Mouse (Mus musculus): Measurements from ENCODE around the gene AC134908.4.

Gene AC134908.4

DNA sequence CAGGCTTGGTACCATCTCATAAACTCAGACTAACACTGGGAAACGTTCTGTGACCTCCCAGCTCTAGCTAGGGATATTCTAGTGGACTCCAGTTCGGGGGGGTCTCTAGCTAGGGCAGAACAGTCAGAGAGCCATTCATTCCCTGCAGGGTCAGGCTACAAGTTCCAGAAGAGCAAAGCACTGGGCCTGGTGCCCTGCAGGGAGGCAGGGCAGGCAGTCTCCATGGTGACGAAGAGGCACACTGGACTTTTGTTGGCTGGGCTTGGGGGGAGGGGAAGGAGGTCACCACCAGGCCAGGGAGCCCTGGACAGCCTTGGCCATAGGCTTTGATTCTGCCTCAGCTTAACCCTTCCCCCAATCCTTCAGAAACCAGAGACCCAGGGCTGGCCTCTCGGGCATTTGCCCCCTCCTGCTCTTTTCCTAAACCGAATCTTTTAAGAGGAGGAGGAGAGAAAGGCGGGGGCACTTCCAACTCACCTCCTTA lies at the start of gene AC134908.4:
AC134908.4 (minus strand) TSS at position 51 of the 484 bp plus-strand sequence.
- DNase-seq (ENCODE audit: low read depth, low spot score): no peak

DNA sequence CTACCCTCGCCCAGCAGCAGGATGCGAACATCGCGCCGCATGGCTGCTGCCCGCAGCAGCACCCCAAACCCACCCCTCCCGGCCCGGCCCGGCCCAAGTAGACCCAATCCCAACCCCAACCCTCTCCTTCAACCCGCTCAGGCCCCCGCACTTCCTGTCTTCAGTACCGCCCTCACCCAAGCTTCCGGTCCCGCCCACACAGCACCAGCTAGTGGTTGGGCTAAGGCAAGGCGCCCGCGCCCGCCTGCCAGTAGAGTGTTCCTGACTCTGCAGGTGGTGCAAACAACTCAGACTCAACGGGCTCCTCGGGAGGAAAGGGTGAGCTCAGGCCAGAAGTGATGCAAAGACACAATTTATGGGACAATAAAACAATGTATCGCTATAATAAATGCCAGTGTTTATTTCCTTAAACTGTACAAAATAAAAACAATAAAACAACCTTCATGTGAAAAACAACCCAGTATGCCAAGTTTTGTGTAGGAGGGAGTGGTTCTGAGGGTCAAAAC lies 49.0 kb upstream of the AC134908.4 start, which contains the start of gene Rhot2:
Rhot2 (minus strand) TSS at position 456 of the 506 bp plus-strand sequence.
- DNase-seq (ENCODE audit: low read depth, low spot score): peak; percentile 75

DNA sequence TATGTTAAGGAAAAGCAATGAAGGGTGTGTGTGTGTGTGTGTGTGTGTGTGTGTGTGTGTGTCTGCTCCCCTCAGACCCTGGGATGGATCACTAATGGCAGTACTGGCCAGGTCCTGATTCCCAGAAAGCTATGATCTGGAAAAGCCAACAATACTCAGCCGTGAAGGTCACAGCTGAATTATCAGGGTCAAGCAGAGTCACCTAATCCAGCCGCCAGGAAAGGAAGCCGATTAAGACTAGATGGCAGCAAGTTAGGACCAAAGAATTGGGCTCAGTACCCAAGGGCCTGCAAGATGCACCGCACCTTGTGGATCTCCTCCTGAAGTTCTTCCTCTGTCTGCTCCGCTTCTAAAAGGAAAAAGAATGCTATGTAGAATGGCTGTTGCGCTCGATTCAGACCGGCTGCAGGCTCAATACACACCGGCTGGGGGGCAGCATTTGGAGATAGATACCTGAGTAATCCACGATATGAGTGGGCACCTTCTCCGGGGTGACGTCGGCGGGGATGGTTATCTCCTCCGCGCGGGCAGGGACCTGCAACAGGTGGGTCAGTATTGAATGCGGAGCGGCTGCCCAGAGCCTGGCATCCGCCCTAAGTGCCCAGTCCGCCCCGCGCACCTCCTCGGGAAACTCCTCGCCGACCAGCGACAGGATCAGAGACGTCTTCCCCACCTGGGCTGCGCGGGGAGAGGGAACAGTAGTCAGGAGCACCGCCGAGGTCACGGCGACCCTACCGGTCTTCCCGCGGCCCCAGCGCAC lies 48.4 kb upstream of the AC134908.4 start:
- no peak for DNase-seq (ENCODE audit: low read depth, low spot score)

DNA sequence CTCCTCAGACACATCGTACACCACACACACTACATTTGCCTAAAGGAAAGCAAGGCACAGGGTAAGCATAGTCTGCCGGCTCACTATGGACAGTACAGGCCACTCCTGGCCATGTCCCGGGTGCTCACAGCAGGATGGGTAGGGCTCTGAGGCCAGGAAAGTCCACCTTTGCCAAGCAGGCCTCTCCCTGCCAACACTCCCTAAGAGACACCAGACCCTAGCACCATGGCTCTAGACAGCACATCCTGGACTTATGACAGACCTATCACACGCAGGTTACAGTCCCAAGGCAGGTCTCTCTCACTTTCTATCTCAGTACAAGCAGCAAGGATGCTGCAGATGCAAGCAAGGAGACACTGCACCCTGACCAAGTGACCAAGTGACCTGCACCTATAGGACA lies 47.7 kb upstream of the AC134908.4 start:
- no peak for DNase-seq (ENCODE audit: low read depth, low spot score)

DNA sequence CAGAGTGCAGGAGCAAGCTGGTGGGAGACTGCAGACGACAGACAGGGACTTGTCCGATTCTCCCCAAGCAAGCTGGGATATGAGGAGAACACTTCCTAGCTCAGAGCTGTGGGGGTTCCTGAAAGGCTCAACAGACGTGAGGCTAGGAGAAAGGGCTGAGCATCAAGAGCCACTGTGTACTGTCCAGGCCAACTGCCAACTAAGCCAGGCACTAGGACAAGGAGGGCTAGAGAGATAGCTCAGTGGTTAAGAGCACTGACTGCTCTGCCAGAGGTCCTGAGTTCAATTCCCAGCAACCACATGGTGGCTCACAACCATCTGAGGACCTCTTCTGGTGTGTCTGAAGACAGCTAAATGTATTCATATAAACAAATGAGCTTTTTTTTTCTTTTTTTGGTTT lies 47.0 kb upstream of the AC134908.4 start:
- no peak for DNase-seq (ENCODE audit: low read depth, low spot score)

DNA sequence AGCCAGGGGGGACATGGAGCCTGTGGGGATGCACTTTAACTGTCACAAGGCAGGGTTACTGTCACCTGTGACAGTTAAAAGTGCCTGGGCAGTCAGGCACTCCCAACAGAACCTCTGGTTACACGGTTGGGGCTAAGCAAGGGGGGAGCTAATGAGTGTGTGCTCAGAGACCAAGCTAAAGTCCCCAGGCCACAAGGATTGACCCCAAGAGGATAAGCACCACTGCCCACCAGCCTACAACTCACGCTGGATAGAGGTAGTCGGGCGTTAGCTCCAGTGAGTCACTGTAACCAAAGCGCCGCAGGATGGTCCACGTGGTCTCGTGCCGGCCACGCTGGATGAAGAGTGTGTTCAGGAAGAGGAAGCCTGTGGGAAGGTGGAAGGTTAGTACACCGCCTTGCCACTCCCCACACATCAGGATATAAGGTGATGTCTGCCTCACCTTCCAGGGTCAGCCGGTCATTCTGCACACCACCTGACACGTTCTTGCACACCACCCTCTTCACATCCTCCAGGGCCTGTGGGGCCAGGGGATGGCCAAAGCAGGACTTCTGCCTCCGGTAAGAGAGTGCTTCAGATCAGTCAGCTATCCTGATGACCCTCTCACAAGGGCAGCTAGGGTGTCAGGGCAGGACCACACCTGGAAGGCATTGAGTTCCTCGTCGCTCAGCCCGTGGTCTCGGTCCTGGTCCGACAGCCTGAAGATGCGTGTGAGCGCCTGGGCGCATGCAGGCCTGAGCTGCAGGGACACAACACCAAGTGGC lies 45.8 kb upstream of the AC134908.4 start, which contains the start of gene Gm20683:
Gm20683 (minus strand) TSS at position 647 of the 764 bp plus-strand sequence.
- DNase-seq (ENCODE audit: low read depth, low spot score): no peak

DNA sequence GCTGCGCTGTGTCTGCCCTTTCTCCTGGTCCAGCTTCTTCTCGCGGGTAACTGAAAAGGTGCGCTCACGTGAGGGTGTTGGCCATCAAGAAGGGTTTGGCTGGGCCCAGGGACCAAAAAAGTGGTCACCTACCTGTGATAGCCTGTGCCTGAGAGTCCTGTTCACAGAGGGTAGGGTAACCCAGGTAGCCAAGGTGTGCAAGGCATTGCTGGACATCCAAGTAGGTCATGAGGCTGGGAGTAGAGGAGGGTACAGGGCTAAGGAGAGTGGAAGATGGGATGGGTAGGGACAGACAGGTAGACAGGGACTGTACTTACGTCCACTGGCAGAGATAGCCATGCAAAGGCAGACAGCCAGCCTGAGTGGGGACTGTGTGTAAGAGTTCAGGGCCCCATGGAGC lies 45.1 kb upstream of the AC134908.4 start:
- DNase-seq (ENCODE audit: low read depth, low spot score): no peak

DNA sequence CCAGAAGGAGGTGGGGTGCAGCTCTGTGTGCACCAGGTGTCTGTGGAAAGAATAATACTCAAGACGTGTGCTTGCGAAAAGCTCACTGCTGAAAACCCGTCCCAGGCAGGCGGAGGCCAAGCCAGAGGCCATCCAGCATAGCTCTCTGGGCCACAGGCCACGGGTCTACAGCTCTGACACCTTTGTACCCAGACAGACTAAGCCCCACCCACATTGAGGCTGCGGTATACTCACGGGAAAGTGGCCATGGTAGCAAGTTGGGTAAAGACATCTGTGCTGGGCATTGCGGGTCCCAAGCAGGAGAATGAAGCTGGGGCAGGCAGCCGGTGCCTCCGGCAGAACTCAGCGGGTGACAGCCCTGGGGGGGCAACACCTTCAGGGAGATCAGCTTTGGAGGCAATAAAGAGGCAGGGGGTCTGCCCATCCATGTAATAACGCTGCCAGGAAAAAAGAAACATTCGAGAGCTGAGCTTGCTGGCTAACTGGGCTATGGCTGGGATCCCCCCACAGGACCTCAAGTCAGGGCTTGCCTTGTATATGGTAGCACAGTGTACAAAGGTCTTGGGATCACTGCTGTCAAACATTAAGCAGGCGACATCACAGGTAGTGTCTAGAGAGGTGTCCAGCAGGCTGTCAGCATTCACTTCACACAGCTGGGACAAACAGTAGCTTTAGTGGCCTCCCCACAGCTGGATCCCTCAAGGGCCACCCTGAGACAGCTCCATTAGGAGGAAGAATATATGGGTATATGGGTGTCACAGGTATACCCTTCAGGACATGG lies 44.2 kb upstream of the AC134908.4 start:
- DNase-seq (ENCODE audit: low read depth, low spot score): no peak

DNA sequence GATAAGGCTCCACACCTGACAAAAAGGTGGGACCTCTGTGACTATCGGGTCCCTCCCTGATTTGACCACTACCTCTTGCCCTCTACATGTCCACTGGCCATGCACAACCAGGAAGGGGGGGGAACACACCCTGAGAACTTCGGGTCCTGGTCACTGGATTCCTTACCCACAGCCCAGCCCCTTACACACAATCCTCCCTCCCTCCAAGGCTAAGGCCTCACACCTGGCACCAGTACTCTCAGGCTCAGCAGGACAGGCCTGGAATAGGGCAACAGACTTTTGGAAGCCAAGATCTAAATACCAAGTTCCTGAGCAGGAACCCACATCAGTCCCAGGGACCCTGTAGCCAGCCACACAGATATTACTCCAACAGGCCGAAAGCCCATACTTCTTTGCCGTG lies 43.4 kb upstream of the AC134908.4 start:
- no peak for DNase-seq (ENCODE audit: low read depth, low spot score)

DNA sequence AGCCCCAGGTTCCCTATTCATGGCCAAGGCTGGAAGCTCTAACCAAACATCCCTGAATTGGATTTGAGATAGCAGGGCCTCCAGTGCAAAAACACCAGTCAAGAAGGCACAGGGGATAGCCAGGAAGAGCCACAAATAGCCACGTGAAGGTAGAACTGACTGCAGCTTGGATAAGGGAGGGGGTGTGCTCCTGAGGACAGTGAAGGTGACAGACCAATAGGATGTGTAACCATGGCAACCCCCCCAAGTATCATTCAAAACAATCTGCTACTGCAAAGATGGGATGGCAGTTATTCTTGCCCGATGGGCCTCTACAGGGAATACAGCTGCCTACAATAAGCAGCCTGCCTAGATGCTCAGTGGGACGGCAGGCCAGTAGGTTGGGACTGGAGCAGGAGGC lies 42.1 kb upstream of the AC134908.4 start:
- DNase-seq (ENCODE audit: low read depth, low spot score): no peak

DNA sequence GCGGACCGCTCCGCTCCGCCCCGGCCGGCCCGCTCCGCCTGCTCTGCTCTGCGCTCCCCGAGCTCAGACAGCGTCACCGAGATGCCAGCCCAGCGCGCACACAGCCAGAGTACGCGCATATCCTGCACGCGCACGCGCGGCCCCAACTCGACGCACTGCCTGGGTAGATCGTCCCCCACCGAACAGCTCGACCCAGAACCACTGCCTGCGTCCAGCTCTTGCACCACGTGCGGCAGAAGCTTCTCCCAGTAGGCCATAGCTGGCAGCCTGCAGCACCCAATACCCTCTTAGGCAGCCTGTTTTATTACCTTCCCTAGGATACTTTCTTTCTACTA lies 41.6 kb upstream of the AC134908.4 start, which contains the start of gene Rhbdl1:
Rhbdl1 (minus strand) TSS at position 220 of the 335 bp plus-strand sequence.
- DNase-seq (ENCODE audit: low read depth, low spot score): no peak

DNA sequence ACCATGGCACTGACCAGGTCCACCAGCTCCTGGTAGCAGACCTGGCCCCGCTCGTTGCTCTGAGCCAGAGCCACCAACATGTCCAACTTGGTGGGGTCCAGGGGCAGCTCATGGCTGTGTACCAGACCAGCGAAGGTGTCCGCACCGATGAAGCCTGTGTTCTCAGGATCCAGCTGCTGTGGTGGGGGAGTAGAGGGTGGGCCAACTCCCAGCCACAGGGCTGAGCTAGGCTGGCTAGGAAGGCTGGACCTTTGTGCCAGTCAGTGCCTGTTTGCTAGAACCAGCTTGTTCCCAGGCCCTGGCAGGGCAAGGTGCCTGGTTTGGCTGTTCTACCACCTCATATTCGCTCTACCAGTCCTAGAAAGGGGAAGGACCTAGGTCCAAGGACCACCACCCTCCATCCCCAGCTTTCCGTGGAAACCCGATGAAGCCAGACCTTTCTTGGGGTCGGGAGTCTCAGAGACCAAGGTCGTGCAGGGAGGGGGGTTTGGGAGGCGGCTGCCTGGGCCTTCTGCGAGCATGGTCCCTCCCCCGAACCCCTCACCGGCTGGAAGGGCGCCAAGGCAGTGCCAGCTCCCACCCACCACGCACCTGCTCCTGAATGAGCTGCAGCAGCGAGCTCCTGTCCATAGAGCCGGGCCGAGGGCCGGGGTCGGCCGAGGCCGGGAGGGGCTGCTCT lies 41.1 kb upstream of the AC134908.4 start:
- DNase-seq (ENCODE audit: low read depth, low spot score): no peak

DNA sequence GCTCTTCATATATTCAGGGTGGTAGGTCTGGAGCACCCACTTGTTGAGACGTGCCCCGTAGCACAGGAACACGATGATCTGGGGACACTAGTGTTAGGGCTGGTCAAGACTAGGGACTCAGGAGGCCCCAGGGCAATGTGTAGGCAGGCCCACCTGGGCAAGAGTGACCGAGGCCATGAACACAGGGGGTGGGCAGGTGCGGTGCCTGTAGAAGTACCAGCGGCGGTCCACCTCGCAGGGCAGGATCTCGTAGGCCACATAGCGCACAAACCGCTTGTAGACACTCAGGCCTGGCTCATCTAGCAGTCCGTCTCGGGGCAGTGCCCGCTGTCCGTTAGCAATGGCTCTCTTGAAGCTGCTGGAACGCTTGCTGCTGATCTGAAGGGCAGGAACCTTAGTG lies 40.4 kb upstream of the AC134908.4 start:
- no peak for DNase-seq (ENCODE audit: low read depth, low spot score)

DNA sequence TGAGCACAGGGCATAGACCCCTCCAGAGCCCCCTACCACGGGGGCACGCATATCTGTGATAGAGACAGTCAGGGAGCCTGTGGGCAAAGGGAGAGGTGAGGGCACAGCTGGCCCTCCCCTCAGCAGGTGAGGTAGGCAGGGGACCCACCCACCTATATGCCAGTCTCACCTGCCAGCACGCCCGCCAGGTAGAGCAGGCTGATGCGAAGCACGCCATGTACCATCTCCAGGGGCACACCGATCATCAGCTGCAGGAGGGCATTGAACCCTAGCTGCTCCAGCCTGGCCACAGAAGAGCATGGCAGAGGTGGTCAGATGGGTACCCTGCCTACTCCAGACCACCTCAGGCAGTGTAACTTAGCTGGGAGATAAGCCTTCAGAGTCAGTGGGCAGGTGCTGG lies 39.8 kb upstream of the AC134908.4 start:
- DNase-seq (ENCODE audit: low read depth, low spot score): no peak

DNA sequence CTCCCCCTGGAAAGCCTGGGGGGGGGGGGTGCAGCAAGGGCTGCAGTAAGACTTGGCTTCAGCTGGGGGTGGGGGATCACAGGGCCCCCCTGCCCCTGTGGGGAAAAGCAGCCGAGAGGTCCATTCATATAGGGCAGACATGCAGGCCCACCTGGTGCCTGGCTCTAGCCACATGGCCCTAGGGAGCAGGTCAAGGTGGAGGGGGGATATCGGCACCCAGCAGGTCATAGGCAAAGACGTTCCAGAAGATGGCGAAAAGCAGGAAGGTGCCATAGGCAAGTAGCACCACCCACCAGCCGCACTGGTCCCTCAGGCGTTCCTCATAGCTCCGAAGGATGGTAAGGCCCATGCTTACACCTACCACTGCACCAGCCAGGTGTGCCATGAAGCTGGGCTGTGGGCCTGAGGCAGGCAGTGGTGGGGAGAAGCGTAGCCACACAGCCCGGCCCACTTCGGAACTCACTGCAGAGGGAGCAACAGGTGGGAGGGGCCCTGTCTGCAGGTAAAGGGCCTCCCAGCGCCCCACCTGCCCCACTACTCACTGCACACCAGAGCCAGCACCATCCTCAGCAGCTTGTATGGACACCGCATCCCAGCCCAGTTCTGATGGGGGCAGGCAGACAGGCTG lies 39.2 kb upstream of the AC134908.4 start:
- no peak for DNase-seq (ENCODE audit: low read depth, low spot score)

DNA sequence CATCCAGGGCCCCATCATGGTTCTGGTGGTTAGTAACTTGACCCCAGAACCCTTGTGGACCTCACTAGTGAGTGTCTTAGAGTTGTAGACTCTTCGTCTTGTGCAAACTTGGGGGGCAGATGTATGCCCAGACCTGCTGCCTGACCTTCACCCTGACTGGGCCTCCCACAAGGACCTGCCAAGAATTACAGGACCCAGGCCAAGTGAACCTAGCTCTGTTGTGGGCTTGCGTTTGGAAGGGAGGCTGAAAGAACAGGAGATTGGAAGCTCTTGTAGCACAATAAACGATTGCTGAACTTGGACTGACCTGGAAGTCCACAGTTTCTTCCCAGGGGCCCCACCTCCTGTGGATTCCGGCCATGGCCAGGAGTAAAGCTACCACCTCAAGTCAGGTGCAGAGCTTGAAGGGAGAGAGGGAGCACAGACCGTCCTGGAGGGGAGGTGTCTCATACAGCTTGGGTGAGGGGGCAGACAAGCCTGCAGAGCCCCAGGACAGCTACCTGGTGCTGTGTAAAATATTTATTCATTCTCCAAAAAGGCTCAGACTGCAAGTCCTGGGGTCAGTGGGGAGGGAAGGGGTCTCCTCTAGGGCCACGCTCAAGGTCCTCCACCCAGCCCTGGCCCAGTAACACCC lies 38.6 kb upstream of the AC134908.4 start:
- DNase-seq (ENCODE audit: low read depth, low spot score): no peak

DNA sequence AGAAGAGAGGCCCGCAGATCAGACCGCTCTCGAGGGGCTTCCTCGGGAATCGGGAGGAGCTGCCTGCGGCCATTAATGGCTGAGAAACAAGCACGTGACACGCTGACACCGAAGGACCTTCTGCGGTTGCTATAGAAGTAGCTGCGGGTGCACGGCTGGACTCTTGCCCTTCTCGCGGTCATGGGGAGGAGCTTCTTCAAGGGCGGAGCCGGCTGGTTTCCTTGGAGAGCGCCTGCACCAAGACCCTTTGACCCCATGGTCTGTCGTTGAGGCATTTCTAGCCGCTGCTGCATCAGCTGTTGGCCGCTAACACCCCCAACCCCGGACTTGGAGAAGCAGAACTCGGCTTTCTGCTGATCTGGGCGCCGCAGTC lies 37.8 kb upstream of the AC134908.4 start, which contains the start of gene Stub1:
Stub1 (minus strand) TSS at position 114 of the 373 bp plus-strand sequence.
- peak; percentile 70 for DNase-seq (ENCODE audit: low read depth, low spot score)

DNA sequence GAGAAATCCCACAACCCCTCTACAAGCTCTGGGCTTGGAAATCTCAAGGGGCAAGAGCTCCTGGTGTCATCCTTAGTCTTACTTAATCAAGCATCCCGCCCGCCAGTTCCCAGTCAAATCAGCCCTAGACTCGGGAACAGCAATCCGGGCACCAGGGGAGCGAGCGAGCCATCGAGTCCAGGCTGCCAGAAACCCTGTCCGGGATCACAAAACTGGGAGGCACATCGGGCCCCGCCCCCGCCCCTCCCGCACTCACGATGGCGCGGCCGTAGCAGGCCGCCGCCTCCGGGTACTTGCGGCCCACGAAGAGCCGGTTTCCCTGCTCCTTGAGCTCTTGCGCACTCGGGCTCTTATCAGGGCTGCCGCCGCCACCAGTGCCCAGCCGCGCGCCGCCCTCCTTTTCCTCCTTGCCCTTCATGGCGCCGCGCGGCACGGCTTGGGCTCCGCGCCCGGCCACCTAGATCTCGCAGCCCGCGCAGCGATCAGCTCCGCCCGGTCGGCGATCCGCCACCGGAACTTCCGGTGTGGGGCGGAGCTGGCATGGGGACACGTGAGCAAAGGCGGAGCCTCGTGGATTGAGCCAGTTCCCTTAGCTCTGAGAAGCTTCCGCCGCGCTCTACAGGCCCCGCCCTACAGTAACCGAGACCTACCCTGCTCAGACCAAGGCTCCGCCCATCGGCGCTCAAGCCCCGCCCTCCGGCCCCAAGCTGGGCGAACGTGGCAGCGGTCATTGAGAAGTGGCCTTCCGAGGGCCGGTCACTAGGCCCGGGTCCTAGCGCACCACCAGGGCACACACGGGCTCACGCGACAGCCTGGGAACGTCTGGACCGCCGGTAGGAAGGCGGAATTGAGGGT lies 37.2 kb upstream of the AC134908.4 start:
- peak; percentile 95 for DNase-seq (ENCODE audit: low read depth, low spot score)

All from brain, embryonic 18.5 days (tissue).